Mouse (Mus musculus): ENCODE data around the gene Gm10447. TPM values are rescaled to one million over a fixed set of nuclear protein-coding genes. Genes with fewer than 3 reads are reported as not detected.
"Not testable (repeated sequence)": the region's sequence is repeated elsewhere in the genome, so short reads cannot be mapped to it uniquely, and the experiment has no call there.

Gm10447 gene
- polyA plus RNA-seq, 1 experiment from 2014 or later, result not detected

GRCm38 (mm10) chr11:53433057-53433456, 23.9 kb downstream of the Gm10447 start:
- Histone ChIP-seq H3K4me1 (replicated peaks; ENCODE audit: control insufficient read depth, insufficient read depth, low read length) (peaks cover 15% of the 10 kb centered on the region), H3K9ac (replicated peaks; ENCODE audit: low read depth, low read length) (no peak overlapping the region), H3K27me3 (replicated peaks; ENCODE audit: control insufficient read depth, insufficient read depth, low read length) (no peaks in the 10 kb centered on the region), H3K4me2 (ENCODE audit: low read length) (no peak overlapping the region), H3K4me3 (replicated peaks; ENCODE audit: low read length) (no peak overlapping the region), H3K9me3 (ENCODE audit: control insufficient read depth, low read length) (no peaks in the 10 kb centered on the region), H3K27ac (ENCODE audit: low read length) (no peak overlapping the region), H3K36me3 (ENCODE audit: control insufficient read depth, insufficient read depth) (peaks cover 3% of the 10 kb centered on the region; the same call in 1 of the 2 replicates)
- no peak for ATAC-seq
- 74% methylated on average over 6 of the region's 6 CpGs for WGBS

- ATAC-seq, result peak; percentile 45; the same call in 1 of the 2 replicates
- Histone ChIP-seq H3K27me3 (replicated peaks; ENCODE audit: control insufficient read depth, insufficient read depth, low read length) (no peaks in the 10 kb centered on the region), H3K9me3 (ENCODE audit: control insufficient read depth, low read length) (no peaks in the 10 kb centered on the region), H3K36me3 (ENCODE audit: control insufficient read depth, insufficient read depth) (peaks cover 6% of the 10 kb centered on the region; the same call in 1 of the 2 replicates), H3K27ac (ENCODE audit: low read length) (peak overlapping the region; percentile 73), H3K4me2 (ENCODE audit: low read length) (peak overlapping the region; percentile 56), H3K9ac (replicated peaks; ENCODE audit: low read depth, low read length) (peak overlapping the region; percentile 52), H3K4me1 (replicated peaks; ENCODE audit: control insufficient read depth, insufficient read depth, low read length) (peaks cover 15% of the 10 kb centered on the region), H3K4me3 (replicated peaks; ENCODE audit: low read length) (peak overlapping the region; percentile 85)
- 12% methylated on average over 9 of the region's 9 CpGs for WGBS
Observed at GRCm38 (mm10) chr11:53431347-53432056, 25.4 kb downstream of the Gm10447 start.

GRCm38 (mm10) chr11:53430670-53431346, 26.1 kb downstream of the Gm10447 start, which contains the start of the genes Uqcrq and Gdf9:
Uqcrq (minus strand) TSS chr11:53430831.
Gdf9 (plus strand) TSS chr11:53431023.
- H3K9me3 ChIP-seq (ENCODE audit: control insufficient read depth, low read length), result no peaks in the 10 kb centered on the region
- peak; percentile 95 for ATAC-seq
- H3K27me3 ChIP-seq (replicated peaks; ENCODE audit: control insufficient read depth, insufficient read depth, low read length), result no peaks in the 10 kb centered on the region
- H3K4me3 ChIP-seq (replicated peaks; ENCODE audit: low read length), result peak within 1 kb of the TSS; percentile 85
- peaks cover 6% of the 10 kb centered on the region; the same call in 1 of the 2 replicates for H3K36me3 ChIP-seq (ENCODE audit: control insufficient read depth, insufficient read depth)
- H3K4me2 ChIP-seq (ENCODE audit: low read length), result peak within 1 kb of the TSS; percentile 91
- peaks cover 15% of the 10 kb centered on the region for H3K4me1 ChIP-seq (replicated peaks; ENCODE audit: control insufficient read depth, insufficient read depth, low read length)
- H3K27ac ChIP-seq (ENCODE audit: low read length), result peak within 1 kb of the TSS; percentile 73
- H3K9ac ChIP-seq (replicated peaks; ENCODE audit: low read depth, low read length), result peak within 1 kb of the TSS; percentile 88
- WGBS, result under 1% methylated on average over 44 of the region's 44 CpGs

- Histone ChIP-seq H3K36me3 (ENCODE audit: control insufficient read depth, insufficient read depth) (peaks cover 6% of the 10 kb centered on the region; the same call in 1 of the 2 replicates), H3K27ac (ENCODE audit: low read length) (peak overlapping the region; percentile 73), H3K9ac (replicated peaks; ENCODE audit: low read depth, low read length) (peak overlapping the region; percentile 88), H3K4me3 (replicated peaks; ENCODE audit: low read length) (peak overlapping the region; percentile 85), H3K4me2 (ENCODE audit: low read length) (peak overlapping the region; percentile 91), H3K27me3 (replicated peaks; ENCODE audit: control insufficient read depth, insufficient read depth, low read length) (no peaks in the 10 kb centered on the region), H3K9me3 (ENCODE audit: control insufficient read depth, low read length) (no peaks in the 10 kb centered on the region), H3K4me1 (replicated peaks; ENCODE audit: control insufficient read depth, insufficient read depth, low read length) (peaks cover 15% of the 10 kb centered on the region)
- peak; percentile 60; the same call in 1 of the 2 replicates for ATAC-seq
- WGBS, result under 1% methylated on average over 34 of the region's 34 CpGs
Observed at GRCm38 (mm10) chr11:53430300-53430669, 26.6 kb downstream of the Gm10447 start.

- Histone ChIP-seq H3K36me3 (ENCODE audit: control insufficient read depth, insufficient read depth) (peaks cover 6% of the 10 kb centered on the region; the same call in 1 of the 2 replicates), H3K27me3 (replicated peaks; ENCODE audit: control insufficient read depth, insufficient read depth, low read length) (no peaks in the 10 kb centered on the region), H3K4me3 (replicated peaks; ENCODE audit: low read length) (no peak overlapping the region), H3K4me2 (ENCODE audit: low read length) (no peak overlapping the region; the same call in 1 of the 2 replicates), H3K9ac (replicated peaks; ENCODE audit: low read depth, low read length) (no peak overlapping the region), H3K9me3 (ENCODE audit: control insufficient read depth, low read length) (no peaks in the 10 kb centered on the region), H3K4me1 (replicated peaks; ENCODE audit: control insufficient read depth, insufficient read depth, low read length) (peaks cover 15% of the 10 kb centered on the region), H3K27ac (ENCODE audit: low read length) (no peak overlapping the region)
- ATAC-seq, result no peak
Observed at GRCm38 (mm10) chr11:53429182-53429581, 27.7 kb downstream of the Gm10447 start.

GRCm38 (mm10) chr11:53428716-53429057, 28.2 kb downstream of the Gm10447 start:
- WGBS, result 97% methylated on average over 5 of the region's 5 CpGs
- Histone ChIP-seq H3K4me3 (replicated peaks; ENCODE audit: low read length) (no peak overlapping the region), H3K27me3 (replicated peaks; ENCODE audit: control insufficient read depth, insufficient read depth, low read length) (no peaks in the 10 kb centered on the region), H3K27ac (ENCODE audit: low read length) (no peak overlapping the region), H3K4me2 (ENCODE audit: low read length) (no peak overlapping the region), H3K9ac (replicated peaks; ENCODE audit: low read depth, low read length) (no peak overlapping the region), H3K9me3 (ENCODE audit: control insufficient read depth, low read length) (no peaks in the 10 kb centered on the region), H3K36me3 (ENCODE audit: control insufficient read depth, insufficient read depth) (peaks cover 6% of the 10 kb centered on the region; the same call in 1 of the 2 replicates), H3K4me1 (replicated peaks; ENCODE audit: control insufficient read depth, insufficient read depth, low read length) (peaks cover 15% of the 10 kb centered on the region)
- ATAC-seq, result no peak

GRCm38 (mm10) chr11:53427993-53428715, 28.8 kb downstream of the Gm10447 start:
- H3K4me1 ChIP-seq (replicated peaks; ENCODE audit: control insufficient read depth, insufficient read depth, low read length), result peaks cover 15% of the 10 kb centered on the region
- no peak for ATAC-seq
- H3K4me2 ChIP-seq (ENCODE audit: low read length), result no peak overlapping the region
- no peak overlapping the region for H3K27ac ChIP-seq (ENCODE audit: low read length)
- no peak overlapping the region for H3K4me3 ChIP-seq (replicated peaks; ENCODE audit: low read length)
- peaks cover 6% of the 10 kb centered on the region; the same call in 1 of the 2 replicates for H3K36me3 ChIP-seq (ENCODE audit: control insufficient read depth, insufficient read depth)
- no peaks in the 10 kb centered on the region for H3K27me3 ChIP-seq (replicated peaks; ENCODE audit: control insufficient read depth, insufficient read depth, low read length)
- no peaks in the 10 kb centered on the region for H3K9me3 ChIP-seq (ENCODE audit: control insufficient read depth, low read length)
- no peak overlapping the region for H3K9ac ChIP-seq (replicated peaks; ENCODE audit: low read depth, low read length)
- 98% methylated on average over 3 of the region's 3 CpGs for WGBS

GRCm38 (mm10) chr11:53426914-53427313, 30.0 kb downstream of the Gm10447 start:
- not testable (repeated sequence) for H3K9me3 ChIP-seq (ENCODE audit: control insufficient read depth, low read length); H3K27ac ChIP-seq (ENCODE audit: low read length); H3K4me2 ChIP-seq (ENCODE audit: low read length); ATAC-seq; H3K27me3 ChIP-seq (replicated peaks; ENCODE audit: control insufficient read depth, insufficient read depth, low read length); H3K9ac ChIP-seq (replicated peaks; ENCODE audit: low read depth, low read length); H3K4me3 ChIP-seq (replicated peaks; ENCODE audit: low read length); H3K36me3 ChIP-seq (ENCODE audit: control insufficient read depth, insufficient read depth)
- 94% methylated on average over 3 of the region's 3 CpGs for WGBS
- peaks cover 15% of the 10 kb centered on the region for H3K4me1 ChIP-seq (replicated peaks; ENCODE audit: control insufficient read depth, insufficient read depth, low read length)

- peaks cover 10% of the 10 kb centered on the region for H3K4me1 ChIP-seq (replicated peaks; ENCODE audit: control insufficient read depth, insufficient read depth, low read length)
- no peak overlapping the region for H3K27ac ChIP-seq (ENCODE audit: low read length)
- WGBS, result 85% methylated on average over 6 of the region's 6 CpGs
- H3K27me3 ChIP-seq (replicated peaks; ENCODE audit: control insufficient read depth, insufficient read depth, low read length), result no peaks in the 10 kb centered on the region
- H3K36me3 ChIP-seq (ENCODE audit: control insufficient read depth, insufficient read depth), result peaks cover 6% of the 10 kb centered on the region; the same call in 1 of the 2 replicates
- no peak overlapping the region for H3K4me3 ChIP-seq (replicated peaks; ENCODE audit: low read length)
- H3K9me3 ChIP-seq (ENCODE audit: control insufficient read depth, low read length), result no peaks in the 10 kb centered on the region
- H3K9ac ChIP-seq (replicated peaks; ENCODE audit: low read depth, low read length), result no peak overlapping the region
- H3K4me2 ChIP-seq (ENCODE audit: low read length), result no peak overlapping the region
- ATAC-seq, result no peak
Observed at GRCm38 (mm10) chr11:53425711-53426255, 31.1 kb downstream of the Gm10447 start.
